Mouse (Mus musculus) cortical plate, adult 2 months (tissue): ENCODE measurements around the gene Fam170b.

Experiments used
- CTCF ChIP-seq: fragments of 200-500 bp; IDR thresholded peaks from 2 replicates; pipeline ENCODE4 v1.5.1; 2011; ENCODE audit warnings: mild to moderate bottlenecking, control low read depth, low read length; ENCODE audit not compliant: insufficient read depth; ENCODE audit errors: extremely low read depth
- POLR2A ChIP-seq: fragments of 200-500 bp; IDR thresholded peaks from 2 replicates; pipeline ENCODE4 v1.6.1; 2011; ENCODE audit warnings: mild to moderate bottlenecking, low read length, control low read depth; ENCODE audit not compliant: insufficient read depth; ENCODE audit errors: extremely low read depth

DNA sequence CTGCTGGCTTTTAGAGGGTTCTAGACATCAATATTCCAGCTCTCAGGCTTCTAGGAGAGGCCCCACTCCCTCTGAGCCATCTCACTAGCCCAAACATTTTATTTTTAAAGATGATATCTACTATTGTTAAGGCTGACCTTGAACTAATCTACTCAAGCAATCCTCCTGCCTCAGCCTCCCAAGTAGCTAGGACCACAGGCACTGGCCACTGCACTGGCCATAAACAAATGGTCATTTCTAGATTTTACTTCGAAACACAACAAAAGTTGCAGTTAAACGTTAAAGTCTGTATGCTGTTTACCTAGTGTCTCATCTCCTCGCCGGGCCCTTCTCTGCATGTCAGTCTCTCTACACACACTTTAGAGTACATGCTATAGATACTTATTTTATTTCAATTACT is 20.3 kb downstream of the Fam170b start:
- TF ChIP-seq CTCF (no peak), POLR2A (no peak)
